Mouse (Mus musculus): ENCODE measurements at regions not wholly inside any gene's neighbourhood (a gene's known extent, or its start where the extent isn't known, plus 50 kb on each side); places are given as distances from the start of the nearest gene placed in this dataset.

GRCm38 (mm10) chr5:50636539-50636938, 577.7 kb upstream of the Adgra3 start:
- H3K27me3 ChIP-seq (ENCODE audit: insufficient read depth, low read length) = no peaks in the 10 kb centered on the region
- no peaks in the 10 kb centered on the region for H3K36me3 ChIP-seq (replicated peaks; ENCODE audit: insufficient read depth, low read length)
- TF ChIP-seq EP300 (IDR thresholded peaks at IDR 0.05; ENCODE audit: low read depth) (no peak), CTCF (IDR thresholded peaks at IDR 0.05; ENCODE audit: low read depth) (no peak)
- H3K9me3 ChIP-seq (ENCODE audit: low read length) = no peaks in the 10 kb centered on the region
- H3K27ac ChIP-seq (ENCODE audit: low read depth) = no peak overlapping the region
- no peak for DNase-seq
- H3K4me2 ChIP-seq (ENCODE audit: low read depth, low read length) = no peak overlapping the region
- ATAC-seq = no peak
- H3K4me3 ChIP-seq (ENCODE audit: low read depth, low read length) = no peak overlapping the region
- no peak overlapping the region for H3K9ac ChIP-seq (replicated peaks)
- H3K4me1 ChIP-seq (ENCODE audit: insufficient read depth) = no peaks in the 10 kb centered on the region

- no peaks in the 10 kb centered on the region for H3K9me3 ChIP-seq (ENCODE audit: low read length)
- H3K27me3 ChIP-seq (ENCODE audit: insufficient read depth, low read length) = no peaks in the 10 kb centered on the region
- no peak for DNase-seq
- H3K4me3 ChIP-seq (ENCODE audit: low read depth, low read length) = no peak overlapping the region
- ATAC-seq = no peak
- no peak for TF ChIP-seq EP300 (IDR thresholded peaks at IDR 0.05; ENCODE audit: low read depth)
- no peak for TF ChIP-seq CTCF (IDR thresholded peaks at IDR 0.05; ENCODE audit: low read depth)
- no peak overlapping the region for H3K27ac ChIP-seq (ENCODE audit: low read depth)
- H3K4me1 ChIP-seq (ENCODE audit: insufficient read depth) = no peaks in the 10 kb centered on the region
- no peak overlapping the region for H3K4me2 ChIP-seq (ENCODE audit: low read depth, low read length)
- H3K9ac ChIP-seq (replicated peaks) = no peak overlapping the region
- H3K36me3 ChIP-seq (replicated peaks; ENCODE audit: insufficient read depth, low read length) = no peaks in the 10 kb centered on the region
- 75% methylated on average over 6 of the region's 6 CpGs for WGBS (ENCODE audit: insufficient replicate concordance)
These were observed 567.8 kb upstream of the Adgra3 start for GRCm38 (mm10) chr5:50626648-50627047.

- H3K27ac ChIP-seq (ENCODE audit: low read depth) = no peak overlapping the region
- H3K27me3 ChIP-seq (ENCODE audit: insufficient read depth, low read length) = no peaks in the 10 kb centered on the region
- no peaks in the 10 kb centered on the region for H3K36me3 ChIP-seq (replicated peaks; ENCODE audit: insufficient read depth, low read length)
- H3K4me2 ChIP-seq (ENCODE audit: low read depth, low read length) = no peak overlapping the region
- DNase-seq = no peak
- no peak for ATAC-seq
- no peak for TF ChIP-seq CTCF (IDR thresholded peaks at IDR 0.05; ENCODE audit: low read depth)
- no peak for TF ChIP-seq EP300 (IDR thresholded peaks at IDR 0.05; ENCODE audit: low read depth)
- no peaks in the 10 kb centered on the region for H3K4me1 ChIP-seq (ENCODE audit: insufficient read depth)
- H3K4me3 ChIP-seq (ENCODE audit: low read depth, low read length) = no peak overlapping the region
- H3K9ac ChIP-seq (replicated peaks) = no peak overlapping the region
- H3K9me3 ChIP-seq (ENCODE audit: low read length) = no peaks in the 10 kb centered on the region
These were observed 565.4 kb upstream of the Adgra3 start for GRCm38 (mm10) chr5:50624206-50624605.
